Mouse (Mus musculus) gastrocnemius, postnatal 10 days (tissue): ENCODE measurements around the gene Tm4sf1. TPM values are rescaled to one million over a fixed set of nuclear protein-coding genes. Genes with fewer than 3 reads are reported as not detected.

ENCODE experiments used
- DNase-seq: peaks from one replicate; pipeline ENCODE4 v3.0.0; 2021; ENCODE audit warnings: mixed read lengths
- total RNA-seq, 2 experiments: library from RNA; stranded (reverse); gene quantifications; 2 replicates each; pipeline ENCODE4 v1.2.3; 2021

Tm4sf1 gene
- total RNA-seq, 2 experiments from 2014 or later = 41.6 to 42.4 TPM

- no peak for DNase-seq
These were observed 13.7 kb downstream of the Tm4sf1 start for GRCm38 (mm10) chr3:57287854-57288720.

- DNase-seq = no peak
These were observed 14.3 kb downstream of the Tm4sf1 start for GRCm38 (mm10) chr3:57287438-57287837.

GRCm38 (mm10) chr3:57278225-57278624, 23.6 kb downstream of the Tm4sf1 start:
- no peak for DNase-seq

GRCm38 (mm10) chr3:57277453-57277852, 24.3 kb downstream of the Tm4sf1 start:
- no peak for DNase-seq

GRCm38 (mm10) chr3:57276821-57277220, 25.0 kb downstream of the Tm4sf1 start:
- no peak for DNase-seq

GRCm38 (mm10) chr3:57268994-57269393, 32.8 kb downstream of the Tm4sf1 start:
- no peak for DNase-seq

- DNase-seq = peak; percentile 47
These were observed 34.1 kb downstream of the Tm4sf1 start for GRCm38 (mm10) chr3:57267559-57268173.

- no peak for DNase-seq
These were observed 48.7 kb downstream of the Tm4sf1 start for GRCm38 (mm10) chr3:57253041-57253440.

GRCm38 (mm10) chr3:57252551-57252950, 49.2 kb downstream of the Tm4sf1 start:
- DNase-seq = no peak

- DNase-seq = no peak
These were observed 56.5 kb downstream of the Tm4sf1 start for GRCm38 (mm10) chr3:57245242-57245641.

Other genes with a start within 250 kb of the Tm4sf1 start
- not detected for gene Tm4sf4, start 123.3 kb upstream of the Tm4sf1 start, total RNA-seq